8 mouse cellular contexts compared by ENCODE assay signal in the genomic region with DNA sequence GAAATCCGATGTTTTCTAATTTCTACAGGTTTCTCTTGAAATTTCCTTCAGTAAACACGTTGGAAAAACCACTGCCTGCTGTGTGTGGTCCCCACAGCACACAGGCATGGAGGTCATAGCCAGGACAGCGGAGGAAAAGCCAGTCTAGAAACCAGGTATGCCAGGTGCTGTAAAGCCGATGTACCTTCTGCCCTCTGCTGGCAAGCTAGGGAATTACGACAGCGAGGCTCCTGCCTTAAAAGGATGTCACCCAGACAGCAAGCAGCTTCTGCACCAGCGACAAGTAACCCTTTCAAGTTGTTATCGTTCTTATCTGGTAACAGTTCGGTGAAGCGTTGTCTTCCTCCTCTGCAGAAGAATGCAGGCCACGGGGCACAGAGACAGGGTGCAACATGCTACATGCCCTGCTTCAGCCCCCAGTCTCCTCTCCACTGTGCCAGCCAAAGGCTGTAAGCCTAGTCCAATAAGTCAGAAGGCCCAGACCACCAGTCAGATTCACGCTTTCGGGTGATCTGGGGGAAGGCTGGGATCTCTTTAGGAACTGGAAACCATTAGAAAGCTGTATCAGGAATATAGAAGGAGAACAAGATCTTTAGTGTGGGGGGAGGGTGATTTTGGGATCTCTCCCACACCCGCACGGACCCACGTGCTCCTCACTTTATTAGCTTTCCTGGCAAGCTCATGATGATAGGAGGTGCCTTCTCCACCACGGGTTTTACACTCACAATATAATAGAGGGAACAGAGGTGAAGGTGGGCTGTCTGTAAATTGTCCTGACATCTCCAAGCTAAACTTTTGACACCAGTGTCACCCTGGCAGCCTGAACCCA.
A peak's percentile ranks its signal among the peaks of the same experiment; 100 is the strongest.
DNase-seq lines count a peak whose midpoint lies in the region; ATAC-seq and TF ChIP-seq lines count a peak whose summit lies in the region.

No protein-coding gene starts in this region.

- no peak for TF ChIP-seq EP300 in liver, postnatal 0 days (IDR thresholded peaks at IDR 0.05; ENCODE audit: low read depth)

- 0 out of 2 replicates have a peak, but pooled peaks cover 7% of the 10 kb centered on the region for H3K4me1 ChIP-seq in heart, embryonic 10.5 days
- H3K4me1 ChIP-seq in liver, postnatal 0 days (ENCODE audit: insufficient read depth) = no peaks in the 10 kb centered on the region

- WGBS in heart, embryonic 10.5 days = 27% methylated on average over 17 of the region's 17 CpGs
- WGBS in liver, postnatal 0 days (ENCODE audit: insufficient replicate concordance) = 26% methylated on average over 17 of the region's 17 CpGs

- no peak overlapping the region for H3K27ac ChIP-seq in heart, embryonic 10.5 days
- H3K27ac ChIP-seq in liver, postnatal 0 days (ENCODE audit: low read depth) = no peak overlapping the region

- DNase-seq in CD8-positive naive resting alpha-beta T cell, adult 2 months (ENCODE audit: low read depth in 2 of 2, low spot score in 2 of 2) = peak; percentile 41 to 56
- DNase-seq in adrenal gland, adult (ENCODE audit: inconsistent age in 2 of 2, low spot score in 1 of 2) = peak; percentile 47 to 85
- peak; percentile 85 for DNase-seq in embryo, embryonic 11 days
- DNase-seq in heart, embryonic 10.5 days (ENCODE audit: low spot score) = peak; percentile 80
- peak; percentile 82 for DNase-seq in layer of hippocampus, adult 11-12 months (ENCODE audit: low spot score)
- DNase-seq in liver, postnatal 0 days = peak; percentile 79
- peak; percentile 32 for DNase-seq in retina, postnatal 7 days (ENCODE audit: low read depth, low spot score)
- peak; percentile 44 for DNase-seq in urinary bladder, adult 2 months (ENCODE audit: low spot score)

- ATAC-seq in liver, postnatal 0 days = no peak

- H3K9ac ChIP-seq in liver, postnatal 0 days (replicated peaks) = no peak overlapping the region

- peak; percentile 96 for TF ChIP-seq CTCF in liver, postnatal 0 days (IDR thresholded peaks at IDR 0.05; ENCODE audit: low read depth)

- no peak overlapping the region for H3K4me2 ChIP-seq in liver, postnatal 0 days (ENCODE audit: low read depth, low read length)

- H3K27me3 ChIP-seq in heart, embryonic 10.5 days (ENCODE audit: insufficient read depth, poor library complexity, severe bottlenecking) = no peaks in the 10 kb centered on the region; the same call in 1 of the 2 replicates
- H3K27me3 ChIP-seq in liver, postnatal 0 days (ENCODE audit: insufficient read depth, low read length) = no peaks in the 10 kb centered on the region

- no peaks in the 10 kb centered on the region for H3K9me3 ChIP-seq in heart, embryonic 10.5 days
- H3K9me3 ChIP-seq in liver, postnatal 0 days (ENCODE audit: low read length) = no peaks in the 10 kb centered on the region

- no peaks in the 10 kb centered on the region for H3K36me3 ChIP-seq in heart, embryonic 10.5 days
- no peaks in the 10 kb centered on the region for H3K36me3 ChIP-seq in liver, postnatal 0 days (replicated peaks; ENCODE audit: insufficient read depth, low read length)

- no peak overlapping the region for H3K4me3 ChIP-seq in heart, embryonic 10.5 days
- H3K4me3 ChIP-seq in liver, postnatal 0 days (ENCODE audit: low read depth, low read length) = no peak overlapping the region

Comparison
In these comparisons a context has a peak if more than half of its experiments do, and no peak if none do; other contexts are left out.
1. DNase-seq: peak in every context shown above with its lines; median percentile 85 in embryo, embryonic 11 days; 82 in layer of hippocampus, adult 11-12 months; 80 in heart, embryonic 10.5 days; 79 in liver, postnatal 0 days; 66 in adrenal gland, adult; 48 in CD8-positive naive resting alpha-beta T cell, adult 2 months; 44 in urinary bladder, adult 2 months; 32 in retina, postnatal 7 days.